Mouse (Mus musculus): ENCODE results near the gene Rcc1l.

DNA sequence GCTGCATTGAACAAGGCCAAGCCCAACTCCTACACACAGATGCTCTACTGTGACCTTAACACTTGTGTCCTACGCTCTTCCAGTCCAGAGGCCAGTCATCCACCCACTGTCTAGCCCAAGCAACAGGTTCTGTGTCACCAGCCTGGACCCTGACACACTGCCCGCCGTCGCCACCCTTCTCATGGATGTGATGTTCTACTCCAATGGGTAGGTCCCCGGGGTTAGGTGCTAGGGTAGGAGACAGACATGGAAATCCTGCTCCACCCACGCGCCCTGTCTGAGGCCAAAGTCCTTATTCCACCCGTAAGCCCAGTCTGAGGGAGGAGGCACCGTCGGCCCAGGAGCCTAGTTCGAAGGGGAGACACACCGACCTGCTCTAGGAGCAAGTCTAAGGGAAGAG is 40.6 kb downstream of the Rcc1l start:
- TF ChIP-seq POLR2A (IDR thresholded peaks at IDR 0.05; ENCODE audit: insufficient read length, low read depth) (no peak), TCF12 (IDR thresholded peaks at IDR 0.05; ENCODE audit: insufficient read depth, poor library complexity, severe bottlenecking) (no peak)
